Mouse (Mus musculus): ENCODE measurements around the gene Actbl2. TPM values are rescaled to one million over a fixed set of nuclear protein-coding genes. Genes with fewer than 3 reads are reported as not detected.

Actbl2 gene
- not detected in 2 replicates for total RNA-seq (2023)

DNA sequence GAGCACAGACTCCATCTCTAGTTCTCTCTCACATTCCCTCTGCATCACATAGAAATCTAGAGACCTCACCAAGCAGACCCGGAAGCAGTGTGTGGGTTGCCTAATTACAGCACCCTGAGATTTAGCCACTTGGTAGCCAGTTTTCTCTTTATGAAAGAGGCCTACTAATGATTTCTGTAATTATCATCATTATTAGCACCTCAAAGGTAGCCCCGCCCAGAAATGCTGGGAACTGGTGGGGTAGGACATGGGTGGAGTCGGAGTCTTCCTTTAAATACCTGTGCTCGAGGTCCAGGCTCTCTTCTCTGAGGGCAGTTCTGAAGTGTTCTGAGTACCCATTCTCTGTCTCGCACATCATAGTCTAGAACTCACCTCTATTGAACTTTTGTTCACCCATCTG, at the start of gene Actbl2:
Gene Actbl2 (plus strand): TSS at position 301 of the 400 bp plus-strand sequence.

Other genes with a start within 250 kb of the Actbl2 start
- gene Gpbp1, start 235.1 kb downstream of the Actbl2 start, total RNA-seq (2023), result 69.5 and 74.0 TPM in 2 replicates

Measured in neutrophil, adult 65 days (primary cell).